Mouse (Mus musculus) megakaryocyte, embryonic 14.5 days (primary cell): ENCODE results near the gene Smtnl1.

Source experiments
- FLI1 ChIP-seq: IDR thresholded peaks from 2 replicates; pipeline ENCODE4 v1.6.1; 2012; ENCODE audit warnings: low read length, inconsistent platforms, mixed read lengths
- GATA1 ChIP-seq: IDR thresholded peaks from 3 replicates; pipeline ENCODE4 v1.6.1; 2012; ENCODE audit warnings: mixed read lengths, low read length, inconsistent platforms, borderline replicate concordance

- no peak for TF ChIP-seq FLI1
- TF ChIP-seq GATA1, result no peak
These were observed 39.0 kb upstream of the Smtnl1 start for GRCm38 (mm10) chr2:84861430-84861829.
